Mouse (Mus musculus) heart, embryonic 11.5 days (tissue): ENCODE data around the gene Arv1. TPM values are rescaled to one million over a fixed set of nuclear protein-coding genes. Genes with fewer than 3 reads are reported as not detected.

Experiments
- polyA plus RNA-seq: library from polyadenylated mRNA; unstranded; fragments of >200 nt; fragmentation: Nextera tagmentation; extraction: Ambion mirVana; gene quantifications from 2 replicates; pipeline ENCODE4 v1.2.1, GENCODE M21; 2014

Gene Arv1
- polyA plus RNA-seq, 1 experiment from 2014 or later = 20.3 TPM

Other genes starting within 250 kb of the Arv1 start
- gene Cog2, start 201.4 kb upstream of the Arv1 start, polyA plus RNA-seq = 24.6 and 28.4 TPM in 2 replicates
- gene Agt, start 152.4 kb upstream of the Arv1 start, polyA plus RNA-seq = 0.49 and 0.59 TPM in 2 replicates
- not detected in 2 replicates for gene Capn9, start 146.0 kb upstream of the Arv1 start, polyA plus RNA-seq
- gene 2310022B05Rik, start 58.8 kb upstream of the Arv1 start, polyA plus RNA-seq = 38.4 and 42.9 TPM in 2 replicates
- 39.1 and 41.4 TPM in 2 replicates for gene Ttc13, start 156 bp upstream of the Arv1 start, polyA plus RNA-seq
- gene Fam89a, start 29.7 kb downstream of the Arv1 start, polyA plus RNA-seq = 2.4 and 3.1 TPM in 2 replicates
- gene Trim67, start 71.0 kb downstream of the Arv1 start, polyA plus RNA-seq = 0.07 and 0.15 TPM in 2 replicates
- 95.4 and 113 TPM in 2 replicates for gene Gnpat, start 140.9 kb downstream of the Arv1 start, polyA plus RNA-seq
- 47.9 and 49.7 TPM in 2 replicates for gene 2810004N23Rik, start 141.0 kb downstream of the Arv1 start, polyA plus RNA-seq
- 5.4 and 5.9 TPM in 2 replicates for gene Exoc8, start 175.6 kb downstream of the Arv1 start, polyA plus RNA-seq
- 7.1 and 8.6 TPM in 2 replicates for gene Sprtn, start 175.7 kb downstream of the Arv1 start, polyA plus RNA-seq
- 18.5 and 23.2 TPM in 2 replicates for gene Egln1, start 227.2 kb downstream of the Arv1 start, polyA plus RNA-seq